Mouse (Mus musculus) kidney, postnatal 36 days (tissue): ENCODE measurements around the gene Scrn2.
A peak's percentile ranks its signal among the peaks of the same experiment; 100 is the strongest.

Experiments used
- DNase-seq, 2 experiments: peaks; one replicate each; pipeline ENCODE4 v3.0.0; 2021 to 2022; ENCODE audit warnings: mixed read lengths in 2 of 2

The Scrn2 gene

DNA sequence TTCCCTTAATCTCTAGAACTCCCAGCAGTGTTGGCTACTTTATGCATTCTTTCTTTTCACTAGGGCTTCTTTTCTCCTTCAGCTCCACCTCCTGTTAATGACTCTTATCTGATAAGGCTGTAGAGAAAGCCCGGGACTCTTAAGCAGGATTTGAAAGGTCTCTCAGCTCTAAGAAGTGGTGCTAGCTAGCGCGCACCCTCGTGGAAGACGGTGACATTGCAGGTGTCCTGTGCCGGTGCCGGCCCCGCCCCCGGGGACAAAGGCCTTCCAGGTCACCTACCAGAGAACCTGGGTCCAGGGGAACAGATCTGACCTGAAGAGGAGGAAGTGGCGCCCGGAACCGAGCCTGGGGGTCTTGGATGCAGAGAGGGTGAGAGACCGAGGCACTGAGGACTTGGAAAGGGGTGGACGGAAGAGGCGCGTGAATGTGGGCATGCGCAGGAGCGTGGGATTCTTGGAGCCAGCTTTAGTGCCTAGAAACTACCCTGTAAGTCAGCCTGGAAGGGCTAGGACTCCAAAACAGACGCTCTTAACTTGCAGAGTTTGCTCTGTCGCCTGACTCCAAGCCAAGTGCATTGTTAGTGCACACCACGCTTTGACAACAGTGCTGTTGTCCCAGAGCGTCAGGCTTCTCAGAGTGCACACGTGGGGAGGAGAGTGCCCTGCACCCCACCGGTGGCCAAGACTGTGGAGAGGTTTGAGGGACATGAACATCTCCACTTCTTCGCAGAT is at the start of gene Scrn2:
Gene Scrn2, plus strand, starts transcription at position 253 of the 732 bp plus-strand sequence.
- DNase-seq: peak; percentile 89 to 95

GRCm38 (mm10) chr11:96980021-96980420 is 49.7 kb upstream of the Scrn2 start:
- DNase-seq: no peak

DNA sequence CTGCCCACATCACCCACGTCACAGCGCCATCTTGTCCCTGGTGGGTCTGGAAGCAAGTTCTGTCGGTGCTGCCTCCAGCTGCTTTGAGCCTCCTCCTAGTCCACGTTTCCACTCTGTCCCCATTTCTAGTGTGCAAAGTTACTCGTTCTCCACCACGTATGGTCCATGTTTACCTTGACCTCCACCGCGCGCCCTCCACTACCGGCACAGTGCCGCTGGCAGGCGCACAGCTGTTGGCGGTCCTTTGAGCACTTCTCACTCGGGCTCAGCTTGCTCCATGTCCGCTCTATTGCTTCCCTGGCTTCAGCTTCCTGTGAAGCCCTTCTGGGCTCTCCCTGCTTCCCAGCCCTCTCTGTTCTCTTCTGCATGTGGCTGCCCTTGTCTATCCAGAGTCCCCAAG is 48.3 kb upstream of the Scrn2 start:
- DNase-seq: no peak

DNA sequence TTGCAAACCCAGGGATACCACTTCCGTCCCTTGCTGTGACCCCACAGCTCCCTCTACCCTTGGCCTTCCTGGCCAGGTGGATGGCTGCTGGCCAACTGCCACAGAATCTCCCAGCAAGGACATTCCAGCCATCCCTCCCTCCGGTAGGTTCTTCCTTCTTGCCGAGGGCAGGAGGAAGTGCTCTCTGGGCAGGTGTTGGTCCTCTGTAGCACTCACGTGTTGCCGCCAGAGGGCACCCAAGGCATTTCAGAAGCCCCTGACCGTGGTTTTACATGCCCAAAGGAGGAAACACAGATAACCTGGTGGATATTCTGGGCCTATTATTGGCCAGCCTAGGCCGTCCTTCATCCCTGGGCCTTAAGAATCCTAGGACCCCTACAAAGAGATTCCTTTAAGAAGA is 47.4 kb upstream of the Scrn2 start:
- DNase-seq: peak; percentile 79 to 91

DNA sequence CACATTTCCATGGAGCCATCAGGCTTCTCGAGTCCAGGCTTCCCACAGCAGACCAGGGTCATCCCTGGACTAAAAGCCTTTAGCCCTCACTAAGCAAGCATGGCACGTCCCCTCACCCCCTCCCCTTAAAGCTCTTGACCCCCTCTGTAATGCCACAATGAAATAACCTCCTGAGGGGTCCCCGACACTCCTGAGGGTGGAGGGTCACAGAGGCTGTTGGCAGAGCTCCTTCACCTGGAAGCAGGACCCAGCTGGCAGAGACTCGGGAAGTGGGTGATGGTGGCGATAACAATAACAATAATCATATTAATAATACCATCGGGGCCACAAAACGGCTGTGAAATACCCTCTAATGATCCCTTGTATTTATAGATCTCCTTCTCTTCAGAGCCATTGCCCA is 46.9 kb upstream of the Scrn2 start, which contains the start of gene Sp2:
Gene Sp2, minus strand, starts transcription at position 101 of the 400 bp plus-strand sequence.
- no peak for DNase-seq

GRCm38 (mm10) chr11:96984903-96985302 is 44.8 kb upstream of the Scrn2 start:
- no peak for DNase-seq

DNA sequence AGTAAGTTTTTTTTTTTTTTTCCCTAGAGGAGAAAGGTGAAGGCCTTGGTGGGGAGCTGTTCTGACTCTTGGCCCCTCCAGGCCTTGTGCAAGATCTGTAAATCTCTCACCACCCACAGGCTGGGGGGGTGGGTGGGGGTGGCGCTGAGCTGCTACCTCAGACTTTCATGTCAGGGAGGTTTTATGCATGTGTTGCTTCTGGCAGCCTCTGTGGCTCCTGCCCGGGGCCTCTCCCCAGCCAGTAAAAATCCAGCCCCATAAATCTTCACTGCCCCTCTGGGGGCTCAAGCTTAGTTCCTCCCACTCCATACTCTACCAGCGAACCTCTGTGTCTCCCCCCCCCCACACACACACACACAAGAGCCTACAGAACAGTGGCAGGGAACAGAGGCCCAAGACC is 43.3 kb upstream of the Scrn2 start:
- DNase-seq: no peak

DNA sequence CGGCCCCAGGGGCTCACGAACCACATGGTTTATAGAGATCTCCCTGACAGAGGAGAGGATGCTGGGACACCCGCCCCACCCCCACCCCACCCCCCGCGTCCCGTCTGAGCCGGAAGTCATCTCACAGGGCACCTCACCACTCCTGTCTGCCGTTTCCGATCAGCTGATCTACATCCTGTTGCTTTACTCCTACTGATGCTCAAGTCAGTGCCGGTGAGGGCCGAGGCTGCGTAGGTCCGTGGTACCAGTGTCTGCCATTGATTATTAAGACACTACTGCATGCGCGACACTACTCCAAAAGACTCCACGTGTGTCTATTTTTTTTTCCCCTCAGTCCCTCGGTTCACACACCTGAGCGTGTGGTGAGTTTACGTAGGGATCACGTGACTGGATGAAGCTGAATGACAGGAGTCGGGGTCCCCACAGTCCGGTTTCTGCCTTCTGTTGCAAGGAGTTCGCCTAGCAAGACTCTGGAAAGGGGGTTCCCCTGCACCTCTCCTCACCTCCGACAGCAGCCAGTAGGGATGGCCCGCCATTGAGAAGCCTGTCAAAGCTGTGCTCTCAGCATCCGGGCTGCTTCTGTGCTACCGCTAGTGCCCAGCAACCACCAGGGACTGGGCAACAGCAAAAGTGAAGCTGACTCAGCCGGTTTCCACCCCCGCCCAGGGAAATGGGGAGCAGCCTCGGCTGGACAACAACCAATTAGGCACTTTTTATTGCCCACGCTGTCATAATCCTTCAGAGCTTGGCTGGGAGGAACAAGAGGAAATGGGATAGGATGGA is 41.7 kb upstream of the Scrn2 start:
- peak in 1 of 2 experiments; percentile 9 for DNase-seq

- no peak for DNase-seq
Observed at GRCm38 (mm10) chr11:96991501-96991900, 38.2 kb upstream of the Scrn2 start.

DNA sequence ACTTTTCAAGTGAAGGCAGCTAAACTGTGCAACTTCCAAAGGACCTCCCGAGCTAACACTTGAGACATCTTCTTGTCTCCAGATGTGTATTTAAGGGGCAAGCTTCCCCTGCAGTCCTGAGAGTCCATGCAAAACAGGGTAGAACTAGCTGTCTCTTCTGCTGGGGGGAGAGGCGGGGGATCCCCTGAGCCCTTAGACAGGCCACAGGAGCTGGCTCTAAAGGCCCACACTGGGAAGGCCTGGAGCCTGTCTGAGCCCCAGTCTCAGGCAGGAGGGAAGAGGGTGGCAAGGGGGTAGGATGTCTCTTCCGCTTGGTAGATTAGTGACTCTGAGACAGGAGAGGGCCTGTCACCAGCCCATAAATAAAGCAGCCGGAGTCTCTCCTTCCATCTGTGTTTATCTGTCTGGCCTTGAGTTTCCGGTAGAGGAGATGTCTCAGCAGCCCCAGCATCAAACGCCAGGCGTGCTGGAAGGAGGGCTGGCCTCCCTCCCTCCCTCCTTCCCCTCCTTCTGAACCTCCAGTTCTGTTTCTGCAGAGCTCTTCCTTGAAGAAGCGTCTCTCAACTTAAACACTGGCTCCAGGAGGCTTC is 36.9 kb upstream of the Scrn2 start:
- DNase-seq: no peak

DNA sequence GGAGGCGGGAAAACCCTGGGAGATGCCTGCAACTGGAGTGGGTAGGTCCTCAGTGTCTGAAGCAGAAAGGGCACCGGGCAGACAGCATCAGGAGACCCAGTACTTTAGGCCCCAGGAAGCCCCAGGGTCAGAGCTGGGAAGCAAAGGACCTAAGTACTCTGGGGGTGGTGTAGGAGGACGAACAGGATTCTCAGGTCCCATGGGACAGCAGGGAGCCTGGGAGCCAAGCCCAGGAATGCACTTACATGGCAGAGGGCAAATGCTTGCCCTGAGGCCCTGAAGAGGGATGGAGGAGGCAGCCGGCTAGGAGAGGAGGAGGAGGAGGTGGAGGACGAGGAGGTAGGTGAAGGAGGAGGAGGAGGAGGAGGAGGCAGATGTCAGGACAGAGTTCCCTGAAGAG is 34.7 kb upstream of the Scrn2 start:
- no peak for DNase-seq

DNA sequence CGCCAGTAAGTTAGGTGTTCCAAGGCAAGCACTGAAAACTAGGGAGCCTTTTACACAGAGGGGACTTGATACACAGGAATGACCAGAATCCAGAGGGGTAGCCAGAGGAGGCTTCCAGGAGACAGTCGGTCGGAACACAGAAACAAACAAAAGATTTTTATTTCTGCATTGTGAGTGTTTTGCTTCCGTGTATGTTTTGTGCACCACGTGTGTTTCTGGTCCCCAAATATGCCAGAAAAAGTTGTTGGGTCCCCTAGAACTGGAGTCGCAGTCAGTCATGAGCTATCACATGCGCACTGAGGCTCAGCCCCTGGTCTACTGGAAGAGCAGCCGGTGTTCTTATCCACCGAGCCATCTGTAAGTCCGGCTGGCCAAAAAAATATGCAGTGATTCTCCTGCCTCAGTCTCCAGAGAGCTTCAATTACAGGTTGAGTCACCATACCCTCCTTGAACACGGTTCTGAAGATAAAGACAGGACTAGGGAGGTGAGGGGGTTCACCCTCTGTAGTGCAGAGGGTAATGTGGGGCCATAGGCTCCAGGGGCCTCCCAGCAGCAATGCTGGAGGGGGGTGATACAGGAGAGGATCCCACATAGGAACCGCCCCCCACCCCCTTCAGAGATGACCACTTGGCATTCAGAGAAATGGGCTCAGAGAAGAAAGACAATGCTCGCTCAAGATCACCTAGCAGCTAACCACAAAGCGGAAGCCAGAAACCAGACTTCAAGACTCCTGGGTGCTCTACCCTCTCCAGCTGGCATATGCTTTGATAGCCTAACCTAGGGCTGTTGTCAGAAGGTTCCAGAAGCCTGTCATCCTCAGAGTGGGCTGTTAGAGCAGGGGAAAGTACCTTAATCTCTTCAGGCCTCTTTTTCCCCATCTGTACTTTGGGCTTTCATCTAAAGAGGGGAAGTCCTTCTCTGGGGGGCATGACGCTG is 33.6 kb upstream of the Scrn2 start:
- no peak for DNase-seq

- no peak for DNase-seq
Observed at GRCm38 (mm10) chr11:96996773-96997379, 32.9 kb upstream of the Scrn2 start.

DNA sequence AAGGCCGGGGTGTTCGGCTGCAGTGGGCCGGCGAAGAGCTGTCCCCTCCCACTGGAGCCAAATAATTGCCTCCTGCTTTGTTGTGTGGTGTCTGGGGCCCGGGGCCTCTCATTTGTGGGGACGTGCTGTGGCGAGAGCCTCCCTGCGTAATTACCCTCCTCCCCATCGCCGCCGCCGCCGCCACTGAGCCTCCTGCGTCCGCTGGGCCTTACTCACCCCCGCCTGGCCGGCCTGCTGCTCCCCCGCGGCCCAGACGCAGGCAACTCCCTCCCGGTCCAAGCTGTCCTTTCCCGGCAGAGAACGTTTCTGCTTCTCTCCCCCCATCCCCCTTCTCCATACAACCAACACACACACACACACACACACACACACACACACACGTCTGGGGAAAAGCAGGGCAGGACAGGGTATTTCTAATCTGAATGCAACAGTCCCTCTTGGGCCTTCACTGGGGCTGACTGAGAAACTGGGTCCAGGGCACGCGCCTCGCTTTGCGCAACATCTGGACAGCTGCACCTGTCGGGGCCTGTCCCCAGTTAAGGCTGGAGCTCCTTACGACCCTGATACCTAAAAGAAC is 32.3 kb upstream of the Scrn2 start:
- peak; percentile 52 to 74 for DNase-seq

DNA sequence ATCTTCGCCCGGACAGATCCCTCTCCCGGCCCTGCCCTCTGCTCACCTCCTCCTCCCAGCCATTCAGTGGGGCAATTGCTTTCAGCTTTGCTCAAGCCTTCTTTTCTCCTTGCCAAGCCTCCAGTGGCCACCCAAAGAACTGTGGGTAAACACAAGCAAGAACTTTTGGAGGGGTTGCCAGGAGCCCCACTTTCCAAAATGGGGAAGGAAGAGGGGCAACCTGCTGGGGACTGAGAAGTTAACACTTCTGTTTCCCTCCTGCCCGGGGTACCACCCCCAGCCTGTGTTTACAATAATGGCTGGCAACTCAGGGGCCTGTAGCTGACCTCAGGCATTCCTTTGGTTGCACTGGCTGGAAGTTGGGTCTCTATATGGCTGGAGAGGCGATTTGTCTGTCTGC is 26.6 kb upstream of the Scrn2 start:
- no peak for DNase-seq

- no peak for DNase-seq
Observed at GRCm38 (mm10) chr11:97007093-97007794, 22.5 kb upstream of the Scrn2 start.

DNA sequence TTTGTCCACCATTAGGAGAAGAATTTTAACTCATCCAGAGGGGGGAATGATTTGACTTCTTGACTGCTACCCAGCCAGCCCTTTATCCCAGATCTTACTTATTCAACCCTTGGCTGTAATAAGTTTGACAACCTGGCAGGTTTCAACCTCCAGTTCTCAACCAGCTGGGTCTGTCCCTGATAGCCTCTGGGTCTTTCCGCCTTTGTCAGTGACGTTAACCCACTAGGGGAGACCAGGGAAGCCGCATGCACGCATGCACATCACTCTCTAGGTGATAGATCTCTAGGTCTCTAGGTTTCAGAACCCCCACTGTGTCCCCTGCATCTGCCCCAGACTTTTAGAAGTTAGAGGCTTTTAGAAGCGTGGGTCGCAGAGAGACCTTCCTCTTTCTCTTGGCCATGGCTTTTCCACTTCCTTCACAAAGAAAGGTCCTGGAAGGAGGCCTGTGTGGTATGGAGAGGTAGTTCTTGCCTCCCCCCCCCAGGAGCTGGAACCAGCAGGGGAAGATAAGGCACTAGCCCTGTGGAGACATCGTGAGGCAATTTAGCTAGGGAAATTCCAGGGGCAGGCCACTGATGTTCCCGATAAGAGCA is 20.4 kb upstream of the Scrn2 start:
- no peak for DNase-seq

DNA sequence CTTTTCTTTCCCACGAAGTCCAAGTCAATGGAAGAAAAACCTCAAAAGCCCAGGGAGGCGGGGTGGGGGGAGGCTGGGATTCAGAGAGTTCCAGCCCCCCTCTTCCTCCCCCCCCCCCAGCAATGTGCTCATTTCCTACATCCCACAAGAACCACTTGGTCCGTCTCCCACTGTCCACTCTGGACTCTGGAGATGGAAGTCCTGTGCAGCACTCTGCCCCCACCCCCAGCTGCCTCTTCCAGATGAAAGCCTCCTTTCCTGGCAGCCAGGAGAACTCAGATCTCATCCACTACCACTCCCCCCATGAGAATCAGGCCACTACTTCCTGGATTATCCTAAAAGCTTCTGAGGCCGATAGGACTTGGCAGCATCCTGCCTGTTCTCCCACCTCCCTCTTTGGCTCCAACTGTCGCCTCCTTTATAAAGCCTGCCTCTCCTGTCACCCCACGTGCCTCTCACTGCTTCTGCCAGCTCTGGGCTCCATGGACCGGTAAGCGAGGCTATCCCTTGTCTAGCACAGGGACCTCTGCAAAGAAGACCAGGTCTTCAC is 16.5 kb upstream of the Scrn2 start, which contains the start of gene Sp6:
Gene Sp6, plus strand, starts transcription at position 274 of the 550 bp plus-strand sequence.
- no peak for DNase-seq

DNA sequence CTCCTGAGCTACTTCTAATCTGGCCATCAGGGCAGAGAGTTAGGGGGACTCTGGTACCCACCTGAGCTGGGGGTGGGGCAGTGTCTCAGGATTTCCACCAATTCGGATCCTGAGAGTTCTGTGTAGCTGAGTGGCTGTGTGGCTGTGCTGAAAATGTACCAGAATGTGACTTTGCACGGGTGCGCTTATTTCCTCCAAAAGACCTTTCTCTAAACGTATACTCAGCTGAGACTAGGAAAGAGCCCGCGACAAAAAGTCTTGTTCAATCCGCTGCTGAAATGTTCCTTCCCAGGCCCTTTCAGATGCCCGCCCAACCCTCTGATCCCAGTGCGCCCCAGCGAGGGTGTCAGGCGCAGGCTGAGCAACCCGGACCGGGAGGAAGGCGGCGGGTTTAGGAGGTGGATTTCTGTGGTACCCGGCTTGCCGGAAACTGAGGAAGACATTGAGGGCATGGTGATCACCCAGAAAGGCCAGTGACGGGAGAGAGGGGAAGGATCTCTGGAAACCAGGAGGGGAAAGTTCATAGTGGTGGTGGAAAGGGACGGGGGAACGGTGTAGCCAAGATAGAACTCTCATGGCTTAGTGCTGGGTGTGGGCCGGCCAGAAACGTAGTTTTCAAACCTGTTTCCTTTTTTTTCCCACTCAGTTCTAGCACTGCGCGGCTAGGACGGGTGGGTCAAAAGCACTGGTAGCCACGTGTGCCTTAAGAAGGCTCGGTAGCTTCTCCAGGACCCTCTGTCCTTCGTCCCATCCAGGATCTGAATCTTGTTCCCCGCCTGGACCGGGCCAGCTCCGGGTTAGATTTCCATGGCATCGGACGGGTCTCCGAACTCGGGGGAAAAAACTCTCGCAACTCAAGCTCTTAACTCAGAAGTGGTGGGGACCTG is 11.8 kb upstream of the Scrn2 start:
- DNase-seq: no peak
